Mouse (Mus musculus): ENCODE measurements around the gene Hk2. TPM values are rescaled to one million over a fixed set of nuclear protein-coding genes. Genes with fewer than 3 reads are reported as not detected.

The Hk2 gene
- 19.2 and 20.1 TPM in 2 replicates for polyA plus RNA-seq (2016; fragmentation: Nextera tagmentation; extraction: Ambion mirVana)

GRCm38 (mm10) chr6:82774321-82774764 is at the start of gene Hk2:
Gene Hk2 (minus strand): TSS chr6:82774454.
- Histone ChIP-seq H3K4me2 (peak within 1 kb of the TSS; percentile 89), H3K27me3 (peaks cover 11% of the 10 kb centered on the region), H3K4me1 (replicated peaks) (peaks cover 11% of the 10 kb centered on the region; the same call in 1 of the 2 replicates), H3K9ac (replicated peaks) (peak within 1 kb of the TSS; percentile 66), H3K4me3 (replicated peaks) (peak within 1 kb of the TSS; percentile 58), H3K36me3 (no peaks in the 10 kb centered on the region), H3K9me3 (no peaks in the 10 kb centered on the region), H3K27ac (peak within 1 kb of the TSS; percentile 70)
- peak; percentile 95 for ATAC-seq (ENCODE audit: insufficient number of reproducible peaks, insufficient read depth, low FRiP score, low TSS enrichment, low read depth)
- under 1% methylated on average over 38 of the region's 39 CpGs for WGBS

- H3K9ac ChIP-seq (replicated peaks): no peak overlapping the region
- no peaks in the 10 kb centered on the region for H3K4me1 ChIP-seq (replicated peaks)
- no peaks in the 10 kb centered on the region for H3K27me3 ChIP-seq
- no peak overlapping the region for H3K4me3 ChIP-seq (replicated peaks)
- H3K27ac ChIP-seq: no peak overlapping the region
- ATAC-seq (ENCODE audit: insufficient number of reproducible peaks, insufficient read depth, low FRiP score, low TSS enrichment, low read depth): no peak
- no peaks in the 10 kb centered on the region for H3K36me3 ChIP-seq
- no peak overlapping the region for H3K4me2 ChIP-seq
- 53% methylated on average over 4 of the region's 4 CpGs for WGBS
- no peaks in the 10 kb centered on the region for H3K9me3 ChIP-seq
These were observed 47.6 kb upstream of the Hk2 start for GRCm38 (mm10) chr6:82821758-82822253.

DNA sequence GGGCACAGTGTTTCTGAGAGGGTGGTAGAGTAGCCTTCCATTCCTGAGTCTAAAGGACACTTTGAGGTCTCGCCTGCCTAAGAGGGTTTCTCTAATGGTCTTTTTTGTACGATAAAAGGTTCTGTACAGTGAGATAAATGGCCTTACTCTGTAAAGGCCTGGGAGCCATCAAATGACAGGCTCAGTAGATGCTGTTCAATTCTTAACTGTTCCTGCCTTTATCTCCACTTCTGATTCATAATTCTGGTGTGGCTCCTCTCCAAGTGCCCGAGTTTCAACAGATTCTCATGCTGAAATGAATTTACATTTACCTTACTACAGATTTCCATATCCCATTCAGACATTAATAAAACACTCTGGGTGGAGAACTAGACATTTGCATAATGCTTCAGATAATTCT is 46.5 kb upstream of the Hk2 start:
- ATAC-seq (ENCODE audit: insufficient number of reproducible peaks, insufficient read depth, low FRiP score, low TSS enrichment, low read depth): no peak
- no peak overlapping the region for H3K4me3 ChIP-seq (replicated peaks)
- H3K27me3 ChIP-seq: no peaks in the 10 kb centered on the region
- H3K9ac ChIP-seq (replicated peaks): no peak overlapping the region
- no peak overlapping the region for H3K4me2 ChIP-seq
- H3K4me1 ChIP-seq (replicated peaks): no peaks in the 10 kb centered on the region
- H3K36me3 ChIP-seq: no peaks in the 10 kb centered on the region
- H3K9me3 ChIP-seq: no peaks in the 10 kb centered on the region
- H3K27ac ChIP-seq: no peak overlapping the region
- 81% methylated on average over 3 of the region's 3 CpGs for WGBS

DNA sequence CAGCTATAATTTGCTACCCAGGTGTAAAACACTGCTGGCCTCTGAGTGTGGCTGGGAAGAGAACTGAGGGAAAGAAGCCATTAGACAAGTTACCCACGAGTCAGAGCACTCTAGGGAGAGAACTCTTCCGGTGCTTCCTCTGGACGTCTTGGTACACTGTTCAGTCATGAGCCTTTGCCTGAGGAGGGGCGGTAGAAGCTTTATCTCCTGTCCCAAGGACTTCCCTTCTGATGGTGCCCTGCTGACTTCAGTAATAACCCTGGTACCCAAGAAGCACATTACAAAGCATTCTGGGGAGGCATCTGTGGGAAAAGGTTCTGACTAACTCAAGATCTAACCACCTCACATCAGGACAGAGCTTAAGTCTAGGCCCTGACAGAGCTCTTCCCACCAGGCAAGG is 40.6 kb upstream of the Hk2 start:
- no peak for ATAC-seq (ENCODE audit: insufficient number of reproducible peaks, insufficient read depth, low FRiP score, low TSS enrichment, low read depth)
- Histone ChIP-seq H3K27me3 (no peaks in the 10 kb centered on the region), H3K4me2 (no peak overlapping the region), H3K27ac (no peak overlapping the region), H3K9ac (replicated peaks) (no peak overlapping the region), H3K4me1 (replicated peaks) (no peaks in the 10 kb centered on the region), H3K36me3 (no peaks in the 10 kb centered on the region), H3K9me3 (no peaks in the 10 kb centered on the region), H3K4me3 (replicated peaks) (no peak overlapping the region)
- 74% methylated on average over 4 of the region's 4 CpGs for WGBS

GRCm38 (mm10) chr6:82807984-82808700 is 33.9 kb upstream of the Hk2 start:
- 86% methylated on average over 7 of the region's 7 CpGs for WGBS
- no peaks in the 10 kb centered on the region for H3K27me3 ChIP-seq
- no peaks in the 10 kb centered on the region for H3K9me3 ChIP-seq
- no peak overlapping the region for H3K4me3 ChIP-seq (replicated peaks)
- H3K9ac ChIP-seq (replicated peaks): no peak overlapping the region
- no peaks in the 10 kb centered on the region for H3K36me3 ChIP-seq
- ATAC-seq (ENCODE audit: insufficient number of reproducible peaks, insufficient read depth, low FRiP score, low TSS enrichment, low read depth): no peak
- H3K4me2 ChIP-seq: no peak overlapping the region
- H3K4me1 ChIP-seq (replicated peaks): 0 out of 2 replicates have a peak, but pooled peaks cover 2% of the 10 kb centered on the region
- H3K27ac ChIP-seq: no peak overlapping the region

DNA sequence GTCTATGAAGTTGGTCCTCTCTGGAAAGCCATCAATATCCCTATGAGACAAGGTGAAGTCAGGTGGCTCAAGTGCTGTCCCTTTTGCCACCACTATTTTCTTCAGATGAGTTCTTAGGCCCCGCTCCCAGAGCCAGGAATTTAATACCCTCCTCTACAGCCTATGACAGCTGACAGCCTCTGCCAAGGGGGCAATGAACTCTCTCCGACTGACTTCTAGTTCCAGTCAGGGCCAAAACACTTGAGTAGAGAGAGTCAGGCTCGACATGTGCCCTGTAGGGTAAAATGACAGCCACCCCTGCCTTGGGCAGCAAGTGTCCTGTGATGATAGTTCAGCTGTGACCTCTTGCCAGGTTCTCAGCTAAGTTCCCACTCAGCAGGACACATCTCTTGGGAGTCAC is 32.7 kb upstream of the Hk2 start:
- WGBS: 68% methylated on average over 3 of the region's 3 CpGs
- no peak for ATAC-seq (ENCODE audit: insufficient number of reproducible peaks, insufficient read depth, low FRiP score, low TSS enrichment, low read depth)

DNA sequence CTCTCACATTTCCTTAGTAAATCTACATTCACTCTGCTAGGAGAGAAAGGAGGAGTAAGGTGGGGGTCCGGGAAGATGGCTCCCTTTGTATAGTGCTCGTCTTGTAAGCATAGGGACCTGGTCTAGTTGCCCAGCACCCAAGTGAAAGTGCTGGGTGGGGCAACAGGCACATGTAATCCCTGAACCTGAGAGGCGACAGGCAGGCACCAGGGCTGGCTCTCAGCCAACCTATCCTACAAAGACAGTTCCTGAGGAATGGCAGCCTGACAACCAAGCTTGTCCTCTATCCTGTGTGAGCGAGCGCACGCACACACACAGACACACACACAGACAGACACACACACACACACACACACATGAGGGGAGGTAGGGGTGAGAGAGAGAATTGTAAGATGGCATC is 32.2 kb upstream of the Hk2 start:
- Histone ChIP-seq H3K36me3 (no peaks in the 10 kb centered on the region), H3K9me3 (no peaks in the 10 kb centered on the region), H3K27me3 (no peaks in the 10 kb centered on the region), H3K4me2 (no peak overlapping the region), H3K4me1 (replicated peaks) (0 out of 2 replicates have a peak, but pooled peaks cover 2% of the 10 kb centered on the region), H3K9ac (replicated peaks) (no peak overlapping the region), H3K27ac (no peak overlapping the region), H3K4me3 (replicated peaks) (no peak overlapping the region)
- no peak for ATAC-seq (ENCODE audit: insufficient number of reproducible peaks, insufficient read depth, low FRiP score, low TSS enrichment, low read depth)
- WGBS: 82% methylated on average over 6 of the region's 6 CpGs

More for the DNA sequence above, 32.7 kb upstream of the Hk2 start:
- Histone ChIP-seq H3K4me2 (no peak overlapping the region), H3K9me3 (no peaks in the 10 kb centered on the region), H3K4me3 (replicated peaks) (no peak overlapping the region), H3K27ac (no peak overlapping the region), H3K4me1 (replicated peaks) (0 out of 2 replicates have a peak, but pooled peaks cover 2% of the 10 kb centered on the region), H3K9ac (replicated peaks) (no peak overlapping the region), H3K36me3 (no peaks in the 10 kb centered on the region), H3K27me3 (no peaks in the 10 kb centered on the region)

DNA sequence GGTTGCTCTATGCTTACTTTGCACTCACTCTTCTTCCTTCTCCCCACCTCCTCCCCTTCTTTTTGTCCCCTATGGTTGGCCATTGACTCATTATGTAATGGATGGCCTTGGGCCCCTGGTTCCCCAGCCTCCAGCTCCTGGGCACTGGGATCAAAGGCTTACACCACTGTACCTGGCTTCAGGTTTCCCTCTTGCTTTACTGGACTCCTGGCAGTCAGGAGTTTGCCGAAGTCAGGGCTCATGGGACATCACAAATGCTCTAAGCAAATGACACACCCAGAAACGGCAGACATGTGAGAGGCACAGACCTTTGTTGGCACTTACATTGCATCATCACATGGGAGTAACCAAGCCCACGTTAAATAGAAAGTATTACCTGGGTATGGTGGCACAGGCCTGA is 31.6 kb upstream of the Hk2 start:
- Histone ChIP-seq H3K36me3 (no peaks in the 10 kb centered on the region), H3K9me3 (no peaks in the 10 kb centered on the region), H3K9ac (replicated peaks) (no peak overlapping the region), H3K4me2 (no peak overlapping the region), H3K27me3 (no peaks in the 10 kb centered on the region), H3K27ac (no peak overlapping the region), H3K4me3 (replicated peaks) (no peak overlapping the region), H3K4me1 (replicated peaks) (0 out of 2 replicates have a peak, but pooled peaks cover 2% of the 10 kb centered on the region)
- 78% methylated on average over 3 of the region's 3 CpGs for WGBS
- ATAC-seq (ENCODE audit: insufficient number of reproducible peaks, insufficient read depth, low FRiP score, low TSS enrichment, low read depth): no peak

- no peak overlapping the region for H3K4me2 ChIP-seq
- no peaks in the 10 kb centered on the region for H3K9me3 ChIP-seq
- 0 out of 2 replicates have a peak, but pooled peaks cover 2% of the 10 kb centered on the region for H3K4me1 ChIP-seq (replicated peaks)
- no peak overlapping the region for H3K4me3 ChIP-seq (replicated peaks)
- no peak for ATAC-seq (ENCODE audit: insufficient number of reproducible peaks, insufficient read depth, low FRiP score, low TSS enrichment, low read depth)
- 82% methylated on average over 3 of the region's 3 CpGs for WGBS
- H3K27me3 ChIP-seq: no peaks in the 10 kb centered on the region
- H3K9ac ChIP-seq (replicated peaks): no peak overlapping the region
- no peak overlapping the region for H3K27ac ChIP-seq
- no peaks in the 10 kb centered on the region for H3K36me3 ChIP-seq
These were observed 30.7 kb upstream of the Hk2 start for GRCm38 (mm10) chr6:82804984-82805383.

- no peaks in the 10 kb centered on the region for H3K27me3 ChIP-seq
- H3K9ac ChIP-seq (replicated peaks): no peak overlapping the region
- no peak overlapping the region for H3K4me2 ChIP-seq
- H3K9me3 ChIP-seq: no peaks in the 10 kb centered on the region
- ATAC-seq (ENCODE audit: insufficient number of reproducible peaks, insufficient read depth, low FRiP score, low TSS enrichment, low read depth): no peak
- H3K4me3 ChIP-seq (replicated peaks): no peak overlapping the region
- H3K27ac ChIP-seq: no peak overlapping the region
- 60% methylated on average over 3 of the region's 3 CpGs for WGBS
- no peaks in the 10 kb centered on the region for H3K4me1 ChIP-seq (replicated peaks)
- H3K36me3 ChIP-seq: no peaks in the 10 kb centered on the region
These were observed 24.0 kb upstream of the Hk2 start for GRCm38 (mm10) chr6:82798202-82798737.

GRCm38 (mm10) chr6:82797300-82797839 is 23.1 kb upstream of the Hk2 start:
- Histone ChIP-seq H3K27me3 (no peaks in the 10 kb centered on the region), H3K4me1 (replicated peaks) (no peaks in the 10 kb centered on the region), H3K4me2 (no peak overlapping the region), H3K9ac (replicated peaks) (no peak overlapping the region), H3K4me3 (replicated peaks) (no peak overlapping the region), H3K9me3 (no peaks in the 10 kb centered on the region), H3K36me3 (no peaks in the 10 kb centered on the region), H3K27ac (no peak overlapping the region)
- no peak for ATAC-seq (ENCODE audit: insufficient number of reproducible peaks, insufficient read depth, low FRiP score, low TSS enrichment, low read depth)
- 76% methylated on average over 5 of the region's 5 CpGs for WGBS

Measured in limb, embryonic 12.5 days (tissue).